Mouse (Mus musculus): ENCODE results near the gene 1700025G04Rik. TPM values are rescaled to one million over a fixed set of nuclear protein-coding genes. Genes with fewer than 3 reads are reported as not detected.
A peak's percentile ranks its signal among the peaks of the same experiment; 100 is the strongest.

1700025G04Rik gene
- polyA plus RNA-seq, 2 experiments = 1.2 to 2.1 TPM

GRCm38 (mm10) chr1:151831791-151832190 lies 258.1 kb downstream of the 1700025G04Rik start:
- H3K4me2 ChIP-seq (ENCODE audit: low read depth) = no peak overlapping the region
- H3K9me3 ChIP-seq (ENCODE audit: control insufficient read depth, low read length) = no peaks in the 10 kb centered on the region; the same call in 1 of the 2 replicates
- no peak overlapping the region for H3K27ac ChIP-seq
- DNase-seq (ENCODE audit: low read depth in 3 of 3, low spot score in 3 of 3) (no peak), ATAC-seq (ENCODE audit: insufficient read depth) (no peak)
- H3K36me3 ChIP-seq (replicated peaks; ENCODE audit: control insufficient read depth, insufficient read depth, low read depth) = no peaks in the 10 kb centered on the region
- TF ChIP-seq EP300 (IDR thresholded peaks at IDR 0.05; ENCODE audit: low read depth) (no peak), CTCF (IDR thresholded peaks at IDR 0.05; ENCODE audit: low read depth) (no peak)
- no peak overlapping the region for H3K4me3 ChIP-seq (ENCODE audit: insufficient read depth in 1 of 2, low read depth in 2 of 2, low read length in 2 of 2)
- no peaks in the 10 kb centered on the region for H3K27me3 ChIP-seq (ENCODE audit: control insufficient read depth, insufficient read depth, low read length)
- WGBS (ENCODE audit: insufficient replicate concordance) = 63% methylated on average over 3 of the region's 3 CpGs
- H3K9ac ChIP-seq (replicated peaks) = no peak overlapping the region
- H3K4me1 ChIP-seq (replicated peaks; ENCODE audit: control insufficient read depth in 2 of 2, insufficient read depth in 2 of 2, low read length in 1 of 2) = no peaks in the 10 kb centered on the region

DNA sequence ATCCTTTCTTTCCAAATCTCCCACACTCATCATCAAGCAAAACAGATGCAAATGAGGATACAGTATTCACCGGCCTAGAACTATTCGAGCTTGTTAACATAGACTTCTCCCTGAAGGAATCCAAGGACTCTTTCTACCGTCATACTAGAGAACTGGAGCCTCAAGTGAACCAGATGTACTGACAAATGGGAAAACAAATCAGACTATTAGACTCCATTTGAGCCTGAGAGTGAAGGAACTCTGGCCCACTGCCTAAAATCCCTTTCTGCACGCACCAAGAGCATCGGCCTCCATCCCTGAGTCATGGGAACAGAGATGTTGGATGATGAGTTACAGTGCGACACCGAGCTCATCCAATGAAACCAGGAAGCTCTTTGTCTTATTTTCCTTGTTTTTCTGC lies 264.9 kb downstream of the 1700025G04Rik start:
- H3K9ac ChIP-seq (replicated peaks) = no peak overlapping the region
- no peaks in the 10 kb centered on the region for H3K27me3 ChIP-seq (ENCODE audit: control insufficient read depth, insufficient read depth, low read length)
- H3K4me1 ChIP-seq (replicated peaks; ENCODE audit: control insufficient read depth in 2 of 2, insufficient read depth in 2 of 2, low read length in 1 of 2) = no peaks in the 10 kb centered on the region
- 68% methylated on average over 7 of the region's 7 CpGs for WGBS (ENCODE audit: insufficient replicate concordance)
- no peak overlapping the region for H3K4me2 ChIP-seq (ENCODE audit: low read depth)
- no peaks in the 10 kb centered on the region for H3K36me3 ChIP-seq (replicated peaks; ENCODE audit: control insufficient read depth, insufficient read depth, low read depth)
- no peaks in the 10 kb centered on the region for H3K9me3 ChIP-seq (ENCODE audit: control insufficient read depth, low read length)
- ATAC-seq (ENCODE audit: insufficient read depth) (no peak), DNase-seq (ENCODE audit: low read depth in 3 of 3, low spot score in 3 of 3) (no peak)
- TF ChIP-seq EP300 (IDR thresholded peaks at IDR 0.05; ENCODE audit: low read depth) = no peak
- no peak overlapping the region for H3K4me3 ChIP-seq (ENCODE audit: insufficient read depth in 1 of 2, low read depth in 2 of 2, low read length in 2 of 2)
- H3K27ac ChIP-seq = no peak overlapping the region

DNA sequence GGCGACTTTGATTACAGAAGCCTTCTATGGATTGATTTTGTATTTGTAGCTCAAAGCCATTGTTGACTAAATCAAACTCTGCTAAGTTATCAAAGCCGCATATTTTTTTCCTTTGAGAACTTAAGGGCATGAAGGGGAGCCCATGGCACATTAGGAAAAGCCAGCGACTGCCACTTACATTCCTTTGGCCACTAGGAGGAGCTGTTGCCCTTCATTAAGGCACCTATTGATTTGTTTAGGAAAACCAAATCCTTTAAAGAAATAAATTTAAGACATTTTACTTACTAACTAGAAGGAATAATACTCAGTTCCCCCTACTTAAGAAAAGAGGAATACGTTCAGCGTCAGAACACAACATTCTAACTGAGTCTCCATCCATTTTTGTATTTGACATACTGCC lies 269.5 kb downstream of the 1700025G04Rik start:
- Histone ChIP-seq H3K27ac (no peak overlapping the region), H3K36me3 (replicated peaks; ENCODE audit: control insufficient read depth, insufficient read depth, low read depth) (peaks cover 8% of the 10 kb centered on the region), H3K9me3 (ENCODE audit: control insufficient read depth, low read length) (no peaks in the 10 kb centered on the region), H3K4me3 (ENCODE audit: insufficient read depth in 1 of 2, low read depth in 2 of 2, low read length in 2 of 2) (no peak overlapping the region), H3K27me3 (ENCODE audit: control insufficient read depth, insufficient read depth, low read length) (no peaks in the 10 kb centered on the region), H3K4me2 (ENCODE audit: low read depth) (no peak overlapping the region), H3K9ac (replicated peaks) (no peak overlapping the region), H3K4me1 (replicated peaks; ENCODE audit: control insufficient read depth in 2 of 2, insufficient read depth in 2 of 2, low read length in 1 of 2) (no peaks in the 10 kb centered on the region)
- DNase-seq (ENCODE audit: low read depth in 3 of 3, low spot score in 3 of 3) (peak; percentile 31 to 47 (median 37)), ATAC-seq (ENCODE audit: insufficient read depth) (no peak)
- TF ChIP-seq EP300 (IDR thresholded peaks at IDR 0.05; ENCODE audit: low read depth) = no peak
- peak; percentile 75 for TF ChIP-seq CTCF (IDR thresholded peaks at IDR 0.05; ENCODE audit: low read depth)
- 35% methylated on average over 5 of the region's 5 CpGs for WGBS (ENCODE audit: insufficient replicate concordance)

DNA sequence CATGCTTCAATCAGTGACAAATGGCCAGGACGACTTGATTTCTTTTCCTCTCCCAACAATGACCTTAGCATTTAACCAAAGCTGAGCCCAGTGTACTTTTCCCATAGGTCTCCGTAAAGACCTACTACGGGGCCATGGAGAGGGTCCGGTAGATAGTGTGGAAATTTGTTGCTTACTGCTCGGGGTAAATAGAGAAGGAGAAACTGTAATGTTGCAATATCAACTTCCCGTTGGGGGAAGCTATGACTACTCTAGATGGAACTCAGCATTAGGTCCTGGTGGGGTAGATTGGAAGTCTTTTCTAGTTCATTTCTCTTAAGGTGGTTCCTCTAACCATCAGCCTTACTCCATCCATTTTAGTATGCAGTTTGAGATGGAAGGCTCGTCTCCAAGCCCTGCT lies 270.7 kb downstream of the 1700025G04Rik start:
- no peak for TF ChIP-seq EP300 (IDR thresholded peaks at IDR 0.05; ENCODE audit: low read depth)
- no peak for TF ChIP-seq CTCF (IDR thresholded peaks at IDR 0.05; ENCODE audit: low read depth)
- Histone ChIP-seq H3K9me3 (ENCODE audit: control insufficient read depth, low read length) (no peaks in the 10 kb centered on the region), H3K4me3 (ENCODE audit: insufficient read depth in 1 of 2, low read depth in 2 of 2, low read length in 2 of 2) (no peak overlapping the region), H3K27ac (no peak overlapping the region), H3K9ac (replicated peaks) (no peak overlapping the region), H3K27me3 (ENCODE audit: control insufficient read depth, insufficient read depth, low read length) (no peaks in the 10 kb centered on the region), H3K36me3 (replicated peaks; ENCODE audit: control insufficient read depth, insufficient read depth, low read depth) (peaks cover 8% of the 10 kb centered on the region), H3K4me2 (ENCODE audit: low read depth) (no peak overlapping the region), H3K4me1 (replicated peaks; ENCODE audit: control insufficient read depth in 2 of 2, insufficient read depth in 2 of 2, low read length in 1 of 2) (no peaks in the 10 kb centered on the region)
- ATAC-seq (ENCODE audit: insufficient read depth) = no peak
- DNase-seq (ENCODE audit: low read depth in 3 of 3, low spot score in 3 of 3) = no peak
- 70% methylated on average over 7 of the region's 7 CpGs for WGBS (ENCODE audit: insufficient replicate concordance)

DNA sequence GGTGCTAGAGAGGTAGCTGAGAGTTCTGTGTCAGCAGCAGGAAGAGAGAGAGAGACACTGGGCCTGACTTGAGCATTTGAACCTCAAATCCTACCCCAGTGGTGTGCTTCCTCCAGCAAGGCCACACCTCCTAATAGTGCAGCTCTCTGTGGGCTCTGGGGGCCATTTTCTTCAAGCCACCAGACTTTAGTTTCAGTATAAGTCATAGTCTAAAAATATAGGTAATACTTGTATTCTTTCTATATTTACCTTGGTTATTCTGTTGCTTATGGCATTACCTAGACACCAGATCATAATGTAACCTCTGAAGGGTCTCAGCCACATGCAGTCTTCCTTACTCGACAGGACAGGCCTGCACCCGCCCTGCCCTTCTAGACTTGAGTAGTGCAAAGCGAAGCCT lies 273.9 kb downstream of the 1700025G04Rik start:
- H3K4me1 ChIP-seq (replicated peaks; ENCODE audit: control insufficient read depth in 2 of 2, insufficient read depth in 2 of 2, low read length in 1 of 2) = no peaks in the 10 kb centered on the region
- no peak overlapping the region for H3K4me2 ChIP-seq (ENCODE audit: low read depth)
- peaks cover 14% of the 10 kb centered on the region for H3K36me3 ChIP-seq (replicated peaks; ENCODE audit: control insufficient read depth, insufficient read depth, low read depth)
- no peak for TF ChIP-seq CTCF (IDR thresholded peaks at IDR 0.05; ENCODE audit: low read depth)
- TF ChIP-seq EP300 (IDR thresholded peaks at IDR 0.05; ENCODE audit: low read depth) = no peak
- ATAC-seq (ENCODE audit: insufficient read depth) (no peak), DNase-seq (ENCODE audit: low read depth in 3 of 3, low spot score in 3 of 3) (no peak)
- H3K4me3 ChIP-seq (ENCODE audit: insufficient read depth in 1 of 2, low read depth in 2 of 2, low read length in 2 of 2) = no peak overlapping the region
- no peaks in the 10 kb centered on the region for H3K27me3 ChIP-seq (ENCODE audit: control insufficient read depth, insufficient read depth, low read length)
- 84% methylated on average over 3 of the region's 3 CpGs for WGBS (ENCODE audit: insufficient replicate concordance)
- H3K9me3 ChIP-seq (ENCODE audit: control insufficient read depth, low read length) = no peaks in the 10 kb centered on the region
- no peak overlapping the region for H3K9ac ChIP-seq (replicated peaks)
- H3K27ac ChIP-seq = no peak overlapping the region
